Mouse (Mus musculus) olfactory bulb, adult 2 months (tissue): ENCODE measurements around the gene Nxpe4. TPM values are rescaled to one million over a fixed set of nuclear protein-coding genes. Genes with fewer than 3 reads are reported as not detected.
"Not testable (repeated sequence)": the region's sequence is repeated elsewhere in the genome, so short reads cannot be mapped to it uniquely, and the experiment has no call there.

Source experiments
- H3K27ac ChIP-seq: fragments of 200-500 bp; 2 replicates; pipeline ENCODE4 v1.5.1; 2012; ENCODE audit warnings: low read depth, low read length; ENCODE audit not compliant: insufficient read depth
- H3K4me1 ChIP-seq: fragments of 200-500 bp; 2 replicates; pipeline ENCODE4 v1.6.1; 2012; ENCODE audit warnings: low read length; ENCODE audit not compliant: control insufficient read depth, insufficient read depth
- H3K4me3 ChIP-seq: fragments of 200-500 bp; 2 replicates; pipeline ENCODE4 v1.5.1; 2012; ENCODE audit warnings: mild to moderate bottlenecking, low read depth, low read length, moderate library complexity; ENCODE audit not compliant: insufficient read depth
- CTCF ChIP-seq: fragments of 200-500 bp; IDR thresholded peaks from 2 replicates; pipeline ENCODE4 v1.5.1; 2012; ENCODE audit warnings: low read depth, mild to moderate bottlenecking, low read length, moderate library complexity; ENCODE audit not compliant: insufficient read depth
- POLR2A ChIP-seq: fragments of 200-500 bp; IDR thresholded peaks from 2 replicates; pipeline ENCODE4 v1.6.1; 2012; ENCODE audit warnings: mild to moderate bottlenecking, low read depth, low read length, moderate library complexity; ENCODE audit not compliant: insufficient read depth
- WGBS: fragments of 180-500 bp; shearing (Covaris S2); methylation state at CpG from one replicate; pipeline ENCODE4 v1.1.7; 2018; 5-methylcytosine and 5-hydroxymethylcytosine counted together
- polyA plus RNA-seq: library from polyadenylated mRNA; stranded (reverse); fragments of >200 nt; gene quantifications from 2 replicates; pipeline ENCODE4 v1.2.4, GENCODE M21; 2012; ENCODE audit warnings: low replicate concordance; ENCODE audit not compliant: missing spikeins, insufficient read depth, insufficient read length

Nxpe4 gene
- polyA plus RNA-seq, 1 experiment: not detected

- Histone ChIP-seq H3K27ac (no peak overlapping the region), H3K4me3 (no peak overlapping the region), H3K4me1 (no peaks in the 10 kb centered on the region)
- WGBS: 89% methylated on average over 6 of the region's 6 CpGs
- no peak for TF ChIP-seq POLR2A
- no peak for TF ChIP-seq CTCF
Observed at GRCm38 (mm10) chr9:48410217-48411035, 248.6 kb downstream of the Nxpe4 start.

DNA sequence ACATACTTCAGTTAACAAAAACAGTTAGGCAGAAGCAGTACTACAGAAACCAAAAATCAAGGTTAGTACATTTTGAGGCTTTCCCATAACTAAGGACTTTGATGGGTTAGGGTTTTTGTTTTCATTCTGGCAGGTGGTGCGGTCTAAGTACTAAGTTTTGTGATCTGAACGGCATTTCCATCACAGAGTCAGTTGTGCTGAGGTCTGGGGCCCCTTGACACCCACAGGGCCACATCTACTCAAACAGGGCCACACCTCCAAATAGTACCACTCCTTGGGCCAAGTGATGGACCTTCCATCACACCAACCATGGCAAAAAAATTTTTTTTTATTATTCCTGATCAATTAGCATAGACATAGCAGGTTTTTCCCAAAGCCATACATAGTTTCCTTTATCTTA, 251.8 kb downstream of the Nxpe4 start:
- Histone ChIP-seq H3K27ac (no peak overlapping the region), H3K4me1 (no peaks in the 10 kb centered on the region), H3K4me3 (no peak overlapping the region)
- 93% methylated on average over 2 of the region's 2 CpGs for WGBS
- no peak for TF ChIP-seq CTCF
- TF ChIP-seq POLR2A: no peak

- 89% methylated on average over 8 of the region's 8 CpGs for WGBS
- not testable (repeated sequence) for H3K4me3 ChIP-seq, H3K4me1 ChIP-seq, H3K27ac ChIP-seq
Observed at GRCm38 (mm10) chr9:48417366-48417765, 255.5 kb downstream of the Nxpe4 start.

- TF ChIP-seq CTCF: no peak
- no peak for TF ChIP-seq POLR2A
- Histone ChIP-seq H3K27ac (no peak overlapping the region), H3K4me1 (no peaks in the 10 kb centered on the region), H3K4me3 (no peak overlapping the region)
- 89% methylated on average over 3 of the region's 3 CpGs for whole genome bisulfite sequencing
Observed at GRCm38 (mm10) chr9:48417994-48418393, 256.2 kb downstream of the Nxpe4 start.

GRCm38 (mm10) chr9:48418397-48418796, 256.6 kb downstream of the Nxpe4 start:
- Histone ChIP-seq H3K4me1 (no peaks in the 10 kb centered on the region), H3K27ac (no peak overlapping the region), H3K4me3 (no peak overlapping the region)
- TF ChIP-seq CTCF (no peak), POLR2A (no peak)
- WGBS: 80% methylated on average over 2 of the region's 2 CpGs

GRCm38 (mm10) chr9:48418829-48419228, 257.0 kb downstream of the Nxpe4 start:
- Histone ChIP-seq H3K4me1 (no peaks in the 10 kb centered on the region), H3K4me3 (no peak overlapping the region), H3K27ac (no peak overlapping the region)
- WGBS: 74% methylated on average over 8 of the region's 8 CpGs
- TF ChIP-seq CTCF (no peak), POLR2A (no peak)

DNA sequence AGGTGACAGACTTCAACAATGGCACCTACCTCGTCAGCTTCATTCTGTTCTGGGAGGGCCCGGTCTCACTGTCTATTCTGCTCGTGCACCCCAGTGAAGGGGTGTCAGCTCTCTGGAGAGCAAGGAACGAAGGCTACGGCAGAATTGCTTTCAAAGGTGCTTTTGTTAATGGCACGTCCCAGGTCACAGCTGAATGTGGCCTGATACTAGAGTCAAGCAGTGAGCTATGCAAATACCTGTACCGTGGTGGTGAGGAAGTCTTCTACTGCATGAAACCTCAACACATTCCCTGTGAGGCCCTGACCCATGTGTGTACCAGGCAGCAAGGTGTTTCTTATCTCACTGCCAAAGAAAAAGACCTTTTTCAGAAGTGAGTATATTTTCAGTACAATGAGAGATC, 258.6 kb downstream of the Nxpe4 start:
- TF ChIP-seq CTCF: no peak
- TF ChIP-seq POLR2A: no peak
- H3K4me1 ChIP-seq: no peaks in the 10 kb centered on the region
- no peak overlapping the region for H3K4me3 ChIP-seq
- 92% methylated on average over 7 of the region's 7 CpGs for WGBS
- H3K27ac ChIP-seq: no peak overlapping the region

- WGBS: 95% methylated on average over 2 of the region's 2 CpGs
- no peaks in the 10 kb centered on the region for H3K4me1 ChIP-seq
- no peak overlapping the region for H3K4me3 ChIP-seq
- no peak overlapping the region for H3K27ac ChIP-seq
- TF ChIP-seq POLR2A (no peak), CTCF (no peak)
Observed at GRCm38 (mm10) chr9:48421029-48421428, 259.2 kb downstream of the Nxpe4 start.

GRCm38 (mm10) chr9:48421561-48421960, 259.7 kb downstream of the Nxpe4 start:
- WGBS: 94% methylated on average over 2 of the region's 2 CpGs
- Histone ChIP-seq H3K27ac (no peak overlapping the region), H3K4me3 (no peak overlapping the region), H3K4me1 (no peaks in the 10 kb centered on the region)
- TF ChIP-seq CTCF (no peak), POLR2A (no peak)
